Comparison of ENCODE assay signal across 18 mouse cellular contexts in the genomic region with DNA sequence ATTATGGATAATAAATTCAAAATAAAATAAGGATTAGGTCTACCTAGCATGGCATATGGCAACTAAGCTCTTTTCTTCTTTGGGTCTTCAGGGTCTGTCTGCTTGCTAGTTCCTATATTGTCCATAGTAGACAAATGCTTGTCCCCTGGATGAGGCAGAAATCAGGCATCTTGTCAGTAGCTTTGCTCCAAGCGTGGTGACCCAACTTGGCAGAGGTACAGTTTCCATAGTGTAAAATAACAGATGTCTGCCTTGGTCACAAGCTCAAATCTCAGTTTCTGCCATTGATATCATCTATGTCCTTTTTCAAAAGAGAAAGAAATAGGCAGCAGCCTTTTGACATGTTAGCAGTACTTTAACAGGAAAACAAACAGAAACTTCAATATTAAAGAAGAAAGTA.
"Had no signal": no experiment of that assay in that cellular context is flagged by ENCODE, and none has a peak within 500 bp of the region (broad histone marks: within the 10 kb centered on the region; RNA-seq: fewer than 3 reads in every experiment).

No protein-coding gene starts in this region.

- H3K36me3 ChIP-seq: limb, embryonic 10.5 days; liver, embryonic 15.5 days; midbrain, embryonic 10.5 days; midbrain, embryonic 15.5 days; neural tube, embryonic 13.5 days had no signal

- H3K9ac ChIP-seq: liver, embryonic 15.5 days; midbrain, embryonic 15.5 days; neural tube, embryonic 13.5 days had no signal

- H3K4me1 ChIP-seq: liver, embryonic 15.5 days had no signal

- ATAC-seq: lung, postnatal 0 days; midbrain, embryonic 15.5 days had no signal

- H3K9me3 ChIP-seq: limb, embryonic 10.5 days; liver, embryonic 15.5 days; midbrain, embryonic 10.5 days; midbrain, embryonic 15.5 days; neural tube, embryonic 13.5 days had no signal

- DNase-seq: kidney, adult 9 months; kidney, postnatal 36 days; lung, adult 2 months; lung, postnatal 36 days; retina, postnatal 1 day; right cerebral cortex, postnatal 4 days; spleen, adult 18-20 months; thymus, adult 18-20 months; thymus, postnatal 14 days had no signal

- H3K4me2 ChIP-seq: liver, embryonic 11.5 days; liver, embryonic 15.5 days; midbrain, embryonic 15.5 days; neural tube, embryonic 13.5 days had no signal

- H3K4me3 ChIP-seq: layer of hippocampus, adult 2 months; limb, embryonic 10.5 days; liver, embryonic 15.5 days; midbrain, embryonic 10.5 days; midbrain, embryonic 15.5 days; neural tube, embryonic 13.5 days had no signal

- H3K27ac ChIP-seq: kidney, postnatal 0 days; limb, embryonic 10.5 days; liver, embryonic 15.5 days; midbrain, embryonic 10.5 days; midbrain, embryonic 15.5 days; neural tube, embryonic 13.5 days had no signal

- H3K27me3 ChIP-seq: liver, embryonic 15.5 days; midbrain, embryonic 15.5 days had no signal
